Mouse (Mus musculus) neural tube, embryonic 12.5 days (tissue): ENCODE results near the gene Mrpl11. TPM values are rescaled to one million over a fixed set of nuclear protein-coding genes. Genes with fewer than 3 reads are reported as not detected.
"Not testable (repeated sequence)": the region's sequence is repeated elsewhere in the genome, so short reads cannot be mapped to it uniquely, and the experiment has no call there.

Source experiments
- ATAC-seq: fragments of 200-750 bp; cut with Nextera tagmentation; 2 replicates; pipeline ENCODE4 v1.8.0; 2017; ENCODE audit warnings: low read depth, mild to moderate bottlenecking, moderate TSS enrichment, moderate library complexity; ENCODE audit not compliant: low FRiP score
- H3K27ac ChIP-seq: fragments of 300-500 bp; sonication (generic); 2 replicates; pipeline ENCODE4 v1.5.1; 2016
- H3K27me3 ChIP-seq: fragments of 300-500 bp; sonication (generic); replicated peaks from 2 replicates; pipeline ENCODE4 v1.6.1; 2016; ENCODE audit warnings: mild to moderate bottlenecking
- H3K36me3 ChIP-seq: fragments of 300-500 bp; sonication (generic); 2 replicates; pipeline ENCODE4 v1.6.1; 2016; ENCODE audit warnings: mild to moderate bottlenecking
- H3K4me1 ChIP-seq: fragments of 300-500 bp; sonication (generic); 2 replicates; pipeline ENCODE4 v1.6.1; 2016
- H3K4me2 ChIP-seq: fragments of 300-500 bp; sonication (generic); replicated peaks from 2 replicates; pipeline ENCODE4 v1.6.1; 2016; ENCODE audit warnings: mild to moderate bottlenecking
- H3K4me3 ChIP-seq: fragments of 300-500 bp; sonication (generic); 2 replicates; pipeline ENCODE4 v1.5.1; 2016
- H3K9ac ChIP-seq: fragments of 300-500 bp; sonication (generic); 2 replicates; pipeline ENCODE4 v1.6.1; 2016; ENCODE audit warnings: mild to moderate bottlenecking
- H3K9me3 ChIP-seq: fragments of 300-500 bp; sonication (generic); 2 replicates; pipeline ENCODE4 v1.6.1; 2016; ENCODE audit warnings: mild to moderate bottlenecking
- WGBS: fragments of 180-500 bp; shearing (Covaris S2); methylation state at CpG from one replicate; pipeline ENCODE4 v1.1.7; 2016; 5-methylcytosine and 5-hydroxymethylcytosine counted together
- polyA plus RNA-seq: library from polyadenylated mRNA; unstranded; fragments of >200 nt; fragmentation: Nextera tagmentation; extraction: Ambion mirVana; gene quantifications from 2 replicates; pipeline ENCODE4 v1.2.1, GENCODE M21; 2016

Gene Mrpl11
- polyA plus RNA-seq, 1 experiment from 2014 or later: 126 TPM

DNA sequence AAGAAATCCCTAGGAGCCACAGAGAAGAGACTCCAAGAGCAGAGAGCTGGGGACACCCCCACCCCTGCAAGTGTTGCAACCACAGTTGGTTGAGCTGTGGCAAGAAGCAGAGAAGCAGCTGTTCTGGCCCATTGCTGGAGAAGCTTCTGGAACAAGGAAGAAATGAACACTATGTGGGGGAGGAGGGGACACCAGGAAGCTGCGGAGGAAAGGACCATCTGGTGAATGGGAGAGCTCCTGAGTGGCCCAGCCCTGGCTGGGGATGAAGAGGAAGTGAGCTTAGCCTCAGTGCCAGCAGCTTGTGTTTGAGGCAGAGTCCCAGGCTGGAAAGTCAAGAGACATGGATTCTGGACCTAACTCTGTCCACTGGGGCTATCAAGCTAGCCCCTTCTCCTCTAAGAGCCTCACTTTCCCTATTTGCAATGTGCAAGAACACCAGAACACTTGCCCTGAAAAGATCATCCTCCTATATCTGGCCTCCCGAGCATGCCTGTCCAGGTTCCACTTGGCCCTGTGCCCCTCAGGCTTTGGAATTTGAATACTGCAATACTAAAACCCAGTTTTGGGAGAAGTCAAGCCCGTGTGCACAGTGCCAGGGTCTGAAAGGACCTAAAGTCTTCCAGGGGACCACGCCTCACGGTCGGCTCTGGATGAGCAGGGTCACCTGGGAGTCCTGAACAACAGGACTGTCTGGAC, 37.6 kb downstream of the Mrpl11 start:
- H3K9me3 ChIP-seq: no peaks in the 10 kb centered on the region
- WGBS: 76% methylated on average over 6 of the region's 6 CpGs
- no peak overlapping the region for H3K9ac ChIP-seq
- H3K4me3 ChIP-seq: no peak overlapping the region
- H3K36me3 ChIP-seq: no peaks in the 10 kb centered on the region
- H3K4me2 ChIP-seq: no peak overlapping the region
- peaks cover 12% of the 10 kb centered on the region for H3K27me3 ChIP-seq
- no peak overlapping the region for H3K27ac ChIP-seq
- H3K4me1 ChIP-seq: peaks cover 8% of the 10 kb centered on the region
- no peak for ATAC-seq

DNA sequence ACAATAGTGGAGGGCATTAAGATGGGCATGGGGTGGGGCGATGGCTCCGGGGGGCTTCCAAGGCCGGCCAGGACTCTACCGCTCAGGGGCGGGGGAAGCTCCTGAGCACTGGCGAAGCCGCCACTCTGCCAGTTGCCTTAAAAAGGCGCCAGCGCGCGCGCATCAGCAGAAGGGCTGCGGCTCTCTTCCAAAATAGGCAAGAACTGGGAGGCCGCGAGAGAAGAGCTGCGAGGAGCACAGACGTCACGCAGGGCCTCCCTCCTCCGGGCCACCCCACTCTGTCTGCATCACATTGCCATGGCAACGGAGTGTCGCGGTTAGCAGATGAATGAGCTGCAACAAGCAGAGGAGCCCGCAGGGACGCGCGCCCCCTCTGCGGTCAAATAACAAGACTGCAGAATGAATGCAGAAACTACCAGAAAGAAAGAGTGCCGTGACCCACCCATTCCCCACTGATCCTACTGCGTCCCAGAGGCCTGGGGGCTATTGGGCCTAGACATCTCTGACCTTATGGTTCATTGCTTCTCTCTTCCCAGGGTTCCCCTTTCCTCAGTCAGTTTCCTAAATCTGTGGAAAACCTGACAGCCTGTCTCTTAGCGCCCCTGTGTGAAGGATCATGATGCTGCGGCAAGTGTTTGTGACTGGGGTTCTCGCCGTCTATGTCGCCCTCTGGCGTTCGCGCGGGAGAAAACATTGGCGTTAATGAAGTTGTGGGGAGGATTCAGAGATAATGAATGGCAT, 39.9 kb downstream of the Mrpl11 start:
- peak overlapping the region; percentile 32 for H3K4me3 ChIP-seq
- peaks cover 12% of the 10 kb centered on the region for H3K27me3 ChIP-seq
- no peaks in the 10 kb centered on the region for H3K9me3 ChIP-seq
- H3K4me2 ChIP-seq: peak overlapping the region; percentile 77
- WGBS: under 1% methylated on average over 39 of the region's 39 CpGs
- H3K4me1 ChIP-seq: peaks cover 8% of the 10 kb centered on the region
- ATAC-seq: peak; percentile 96
- no peaks in the 10 kb centered on the region for H3K36me3 ChIP-seq
- H3K9ac ChIP-seq: peak overlapping the region; percentile 58; the same call in 1 of the 2 replicates
- H3K27ac ChIP-seq: peak overlapping the region; percentile 74

DNA sequence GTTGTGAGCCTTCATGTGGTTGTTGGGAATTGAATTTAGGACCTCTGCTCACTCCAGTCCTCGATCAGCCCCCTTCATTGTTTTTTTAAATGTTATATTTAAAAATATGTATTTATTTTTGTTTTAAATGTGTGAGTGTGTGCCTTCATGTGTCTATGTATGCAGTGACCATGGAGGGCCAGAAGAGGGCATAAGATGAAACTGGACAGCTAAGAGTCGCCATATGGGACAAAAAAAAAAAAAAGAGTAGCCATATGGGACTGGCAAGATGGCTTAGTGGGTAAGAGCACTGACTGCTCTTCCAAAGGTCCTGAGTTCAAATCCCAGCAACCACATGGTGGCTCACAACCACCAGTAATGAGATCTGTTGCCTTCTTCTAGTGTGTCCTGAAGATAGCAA, 41.7 kb downstream of the Mrpl11 start:
- not testable (repeated sequence) for H3K9ac ChIP-seq, ATAC-seq, H3K9me3 ChIP-seq, H3K4me2 ChIP-seq, H3K4me1 ChIP-seq, H3K27ac ChIP-seq, H3K27me3 ChIP-seq, H3K4me3 ChIP-seq, H3K36me3 ChIP-seq
- WGBS: 64% methylated on average over 2 of the region's 2 CpGs

DNA sequence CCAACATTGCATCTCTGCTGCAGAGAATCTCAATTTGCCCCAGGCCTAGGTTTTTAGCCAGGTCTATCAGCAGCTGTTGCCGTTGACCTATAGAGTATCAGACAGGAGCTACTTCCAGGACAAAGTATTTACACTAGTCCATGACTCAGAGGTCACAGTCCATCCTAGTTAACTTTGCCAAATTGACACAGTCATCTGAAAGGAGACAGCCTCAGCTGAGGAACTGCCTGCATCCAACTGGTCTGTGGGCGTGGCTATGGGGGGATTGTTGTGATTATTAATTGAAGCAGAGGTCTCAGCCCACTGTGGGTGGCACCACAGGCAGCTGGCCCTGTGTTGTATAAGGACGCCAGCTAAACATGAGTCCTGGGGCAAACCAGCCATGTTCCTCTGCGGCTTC, 43.0 kb downstream of the Mrpl11 start:
- Histone ChIP-seq H3K4me1 (peaks cover 8% of the 10 kb centered on the region), H3K9me3 (no peaks in the 10 kb centered on the region), H3K27me3 (no peaks in the 10 kb centered on the region), H3K9ac (no peak overlapping the region), H3K27ac (no peak overlapping the region), H3K4me3 (no peak overlapping the region), H3K4me2 (no peak overlapping the region), H3K36me3 (no peaks in the 10 kb centered on the region)
- ATAC-seq: no peak
- 70% methylated on average over 4 of the region's 4 CpGs for WGBS

GRCm38 (mm10) chr19:5013138-5013537, 51.2 kb downstream of the Mrpl11 start:
- Histone ChIP-seq H3K9me3 (no peaks in the 10 kb centered on the region), H3K36me3 (no peaks in the 10 kb centered on the region), H3K4me3 (no peak overlapping the region), H3K27ac (no peak overlapping the region), H3K9ac (no peak overlapping the region), H3K4me2 (no peak overlapping the region), H3K27me3 (no peaks in the 10 kb centered on the region), H3K4me1 (no peaks in the 10 kb centered on the region)
- WGBS: 71% methylated on average over 8 of the region's 8 CpGs
- no peak for ATAC-seq

DNA sequence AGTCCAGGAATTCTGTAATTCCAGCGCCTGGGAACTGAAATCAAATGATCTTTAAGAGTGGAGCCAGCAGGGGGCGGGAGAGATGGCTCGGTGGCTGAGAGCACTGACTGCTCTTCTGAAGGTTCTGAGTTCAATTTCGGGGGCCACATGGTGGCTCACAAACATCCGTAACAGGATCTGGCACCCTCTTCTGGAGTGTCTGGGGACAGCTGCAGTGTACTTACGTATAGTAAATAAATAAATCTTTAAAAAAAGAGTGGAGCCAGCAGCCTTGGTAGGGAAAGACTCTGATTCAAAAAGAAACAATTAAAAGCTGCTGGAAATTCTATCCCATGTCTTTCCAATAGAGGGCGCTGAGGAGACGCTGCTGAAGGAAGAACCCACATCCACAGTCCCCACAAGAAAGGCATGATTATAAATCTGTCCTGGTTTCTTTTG, 53.0 kb downstream of the Mrpl11 start:
- no peak overlapping the region for H3K27ac ChIP-seq
- H3K27me3 ChIP-seq: no peaks in the 10 kb centered on the region
- no peak overlapping the region for H3K4me3 ChIP-seq
- H3K9ac ChIP-seq: no peak overlapping the region
- no peak for ATAC-seq
- H3K9me3 ChIP-seq: no peaks in the 10 kb centered on the region
- H3K36me3 ChIP-seq: no peaks in the 10 kb centered on the region
- no peak overlapping the region for H3K4me2 ChIP-seq
- 16% methylated on average over 8 of the region's 8 CpGs for WGBS
- no peaks in the 10 kb centered on the region for H3K4me1 ChIP-seq

DNA sequence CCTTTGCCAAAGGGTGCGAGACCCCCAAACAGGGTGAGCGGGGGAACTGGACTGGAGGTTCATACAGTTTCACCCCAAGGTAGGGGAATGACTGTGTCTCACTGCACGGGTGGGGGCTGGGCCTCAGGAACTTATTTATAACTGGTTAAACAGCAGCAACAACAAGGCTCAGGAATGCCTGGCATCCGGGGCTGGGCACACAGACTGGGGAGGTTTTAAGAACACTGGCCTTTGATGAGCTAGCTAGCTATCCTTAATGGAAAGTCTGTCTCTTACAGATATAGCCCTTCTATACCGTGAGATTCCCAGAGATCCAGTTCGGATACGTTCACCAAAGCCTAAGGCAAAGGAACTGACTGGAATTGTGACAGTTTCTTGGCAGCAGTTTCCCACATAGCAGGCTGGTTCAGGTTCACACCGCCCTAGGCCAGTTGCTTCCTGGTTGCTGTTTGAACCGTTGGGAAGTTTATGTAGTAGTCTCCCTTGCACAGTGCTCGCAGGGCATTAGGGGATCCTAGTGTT, 54.3 kb downstream of the Mrpl11 start:
- WGBS: 42% methylated on average over 10 of the region's 10 CpGs
- no peak overlapping the region for H3K27ac ChIP-seq
- ATAC-seq: no peak
- H3K4me2 ChIP-seq: peak overlapping the region; percentile 12; the same call in 1 of the 2 replicates
- H3K36me3 ChIP-seq: no peaks in the 10 kb centered on the region
- H3K9me3 ChIP-seq: no peaks in the 10 kb centered on the region
- H3K4me3 ChIP-seq: no peak overlapping the region
- no peaks in the 10 kb centered on the region for H3K27me3 ChIP-seq
- no peaks in the 10 kb centered on the region for H3K4me1 ChIP-seq
- no peak overlapping the region for H3K9ac ChIP-seq

Other genes starting within 250 kb of the Mrpl11 start
- 157 and 164 TPM in 2 replicates for gene Rbm4b, start 205.7 kb upstream of the Mrpl11 start, polyA plus RNA-seq
- gene Rbm4, start 168.2 kb upstream of the Mrpl11 start, polyA plus RNA-seq: 102 and 106 TPM in 2 replicates
- 28.1 and 34.7 TPM in 2 replicates for gene Gm21992, start 150.5 kb upstream of the Mrpl11 start, polyA plus RNA-seq
- 96.3 and 97.1 TPM in 2 replicates for gene Rbm14, start 150.5 kb upstream of the Mrpl11 start, polyA plus RNA-seq
- 42.3 and 44.1 TPM in 2 replicates for gene Ccs, start 122.8 kb upstream of the Mrpl11 start, polyA plus RNA-seq
- gene Ccdc87, start 122.8 kb upstream of the Mrpl11 start, polyA plus RNA-seq: 0.14 and 0.26 TPM in 2 replicates
- gene Ctsf, start 107.0 kb upstream of the Mrpl11 start, polyA plus RNA-seq: 59.0 and 61.8 TPM in 2 replicates
- 3.3 TPM in 2 replicates for gene Actn3, start 84.2 kb upstream of the Mrpl11 start, polyA plus RNA-seq
- gene Zdhhc24, start 83.5 kb upstream of the Mrpl11 start, polyA plus RNA-seq: 21.4 and 22.1 TPM in 2 replicates
- 8.1 and 10.5 TPM in 2 replicates for gene Bbs1, start 55.5 kb upstream of the Mrpl11 start, polyA plus RNA-seq
- 167 and 171 TPM in 2 replicates for gene Dpp3, start 33.9 kb upstream of the Mrpl11 start, polyA plus RNA-seq
- 4.9 and 6.5 TPM in 2 replicates for gene Peli3, start 19.0 kb upstream of the Mrpl11 start, polyA plus RNA-seq
- 0.06 and 0.08 TPM in 2 replicates for gene Npas4, start 28.2 kb downstream of the Mrpl11 start, polyA plus RNA-seq
- 6.1 and 6.2 TPM in 2 replicates for gene Slc29a2, start 61.7 kb downstream of the Mrpl11 start, polyA plus RNA-seq
- 48.2 and 50.0 TPM in 2 replicates for gene B4gat1, start 76.7 kb downstream of the Mrpl11 start, polyA plus RNA-seq
- gene AC124502.3, start 76.7 kb downstream of the Mrpl11 start, polyA plus RNA-seq: 2.4 and 3.4 TPM in 2 replicates
- 58.7 TPM in 2 replicates for gene Brms1, start 79.2 kb downstream of the Mrpl11 start, polyA plus RNA-seq
- 2.0 and 2.5 TPM in 2 replicates for gene Rin1, start 88.3 kb downstream of the Mrpl11 start, polyA plus RNA-seq
- 22.9 and 26.3 TPM in 2 replicates for gene Cd248, start 105.9 kb downstream of the Mrpl11 start, polyA plus RNA-seq
- 2.5 and 2.8 TPM in 2 replicates for gene Tmem151a, start 123.4 kb downstream of the Mrpl11 start, polyA plus RNA-seq
- gene Yif1a, start 126.4 kb downstream of the Mrpl11 start, polyA plus RNA-seq: 66.3 and 69.1 TPM in 2 replicates
- 231 and 236 TPM in 2 replicates for gene Cnih2, start 136.4 kb downstream of the Mrpl11 start, polyA plus RNA-seq
- 245 and 247 TPM in 2 replicates for gene Rab1b, start 144.9 kb downstream of the Mrpl11 start, polyA plus RNA-seq
- 62.6 and 63.1 TPM in 2 replicates for gene Klc2, start 156.4 kb downstream of the Mrpl11 start, polyA plus RNA-seq